Mouse (Mus musculus) forebrain, embryonic 10.5 days (tissue): ENCODE measurements around the gene Serhl. TPM values are rescaled to one million over a fixed set of nuclear protein-coding genes. Genes with fewer than 3 reads are reported as not detected.
"Not testable (repeated sequence)": the region's sequence is repeated elsewhere in the genome, so short reads cannot be mapped to it uniquely, and the experiment has no call there.

ENCODE experiments used
- DNase-seq: peaks from one replicate; pipeline ENCODE4 v3.0.0-alpha.2; 2017; ENCODE audit warnings: low spot score; ENCODE audit errors: extremely low spot score
- H3K27ac ChIP-seq: fragments of 300-500 bp; sonication (generic); 2 replicates; pipeline ENCODE4 v1.5.1; 2016; ENCODE audit warnings: mild to moderate bottlenecking
- H3K27me3 ChIP-seq: fragments of 300-500 bp; sonication (generic); 2 replicates; pipeline ENCODE4 v1.6.1; 2016; ENCODE audit warnings: mild to moderate bottlenecking; ENCODE audit not compliant: poor library complexity, severe bottlenecking
- H3K36me3 ChIP-seq: fragments of 300-500 bp; sonication (generic); replicated peaks from 2 replicates; pipeline ENCODE4 v1.6.1; 2016; ENCODE audit warnings: mild to moderate bottlenecking, moderate library complexity
- H3K4me1 ChIP-seq: fragments of 300-500 bp; sonication (generic); 2 replicates; pipeline ENCODE4 v1.6.1; 2016
- H3K4me3 ChIP-seq: fragments of 300-500 bp; sonication (generic); 2 replicates; pipeline ENCODE4 v1.5.1; 2016; ENCODE audit warnings: mild to moderate bottlenecking, moderate library complexity
- H3K9me3 ChIP-seq: fragments of 300-500 bp; sonication (generic); 2 replicates; pipeline ENCODE4 v1.6.1; 2016; ENCODE audit warnings: mild to moderate bottlenecking, moderate library complexity
- WGBS: fragments of 180-500 bp; shearing (Covaris S2); methylation state at CpG from one replicate; pipeline ENCODE4 v1.1.7; 2016; 5-methylcytosine and 5-hydroxymethylcytosine counted together
- polyA plus RNA-seq: library from polyadenylated mRNA; unstranded; fragments of >200 nt; fragmentation: Nextera tagmentation; extraction: Ambion mirVana; gene quantifications from 2 replicates; pipeline ENCODE4 v1.2.1, GENCODE M21; 2016

Gene Serhl
- polyA plus RNA-seq, 1 experiment from 2014 or later = 49.7 TPM

- H3K27ac ChIP-seq = peak overlapping the region; percentile 48; the same call in 1 of the 2 replicates
- peaks cover 39% of the 10 kb centered on the region for H3K4me1 ChIP-seq
- peaks cover 6% of the 10 kb centered on the region for H3K9me3 ChIP-seq
- DNase-seq = no peak
- 14% methylated on average over 5 of the region's 5 CpGs for WGBS
- H3K27me3 ChIP-seq = peaks cover 19% of the 10 kb centered on the region
- no peak overlapping the region for H3K4me3 ChIP-seq
- H3K36me3 ChIP-seq = no peaks in the 10 kb centered on the region
Measured at GRCm38 (mm10) chr15:83061689-83062088, 27.6 kb upstream of the Serhl start.

GRCm38 (mm10) chr15:83062582-83062981 is 26.7 kb upstream of the Serhl start:
- H3K27ac ChIP-seq, H3K4me3 ChIP-seq, H3K9me3 ChIP-seq, DNase-seq, H3K36me3 ChIP-seq: not testable (repeated sequence)
- Histone ChIP-seq H3K27me3 (peaks cover 10% of the 10 kb centered on the region), H3K4me1 (peaks cover 30% of the 10 kb centered on the region)
- WGBS = 87% methylated on average over 2 of the region's 2 CpGs

GRCm38 (mm10) chr15:83065543-83065942 is 23.8 kb upstream of the Serhl start:
- Histone ChIP-seq H3K36me3 (no peaks in the 10 kb centered on the region), H3K4me3 (no peak overlapping the region), H3K27ac (no peak overlapping the region), H3K27me3 (no peaks in the 10 kb centered on the region), H3K4me1 (peaks cover 13% of the 10 kb centered on the region), H3K9me3 (no peaks in the 10 kb centered on the region)
- no peak for DNase-seq
- WGBS = 83% methylated on average over 4 of the region's 4 CpGs

GRCm38 (mm10) chr15:83068270-83068669 is 21.0 kb upstream of the Serhl start:
- H3K9me3 ChIP-seq = no peaks in the 10 kb centered on the region
- H3K27ac ChIP-seq = no peak overlapping the region
- H3K36me3 ChIP-seq = no peaks in the 10 kb centered on the region
- H3K27me3 ChIP-seq = no peaks in the 10 kb centered on the region
- 92% methylated on average over 5 of the region's 5 CpGs for WGBS
- DNase-seq = no peak
- no peak overlapping the region for H3K4me3 ChIP-seq
- no peaks in the 10 kb centered on the region for H3K4me1 ChIP-seq

GRCm38 (mm10) chr15:83070942-83071341 is 18.4 kb upstream of the Serhl start:
- no peaks in the 10 kb centered on the region for H3K36me3 ChIP-seq
- no peak for DNase-seq
- H3K9me3 ChIP-seq = no peaks in the 10 kb centered on the region
- 85% methylated on average over 3 of the region's 3 CpGs for WGBS
- H3K27me3 ChIP-seq = no peaks in the 10 kb centered on the region; the same call in 1 of the 2 replicates
- H3K4me3 ChIP-seq = no peak overlapping the region
- H3K4me1 ChIP-seq = peaks cover under 1% of the 10 kb centered on the region; the same call in 1 of the 2 replicates
- H3K27ac ChIP-seq = no peak overlapping the region

GRCm38 (mm10) chr15:83071752-83072151 is 17.6 kb upstream of the Serhl start:
- Histone ChIP-seq H3K36me3 (no peaks in the 10 kb centered on the region), H3K27ac (no peak overlapping the region), H3K4me3 (no peak overlapping the region), H3K9me3 (no peaks in the 10 kb centered on the region), H3K27me3 (no peaks in the 10 kb centered on the region; the same call in 1 of the 2 replicates), H3K4me1 (peaks cover 7% of the 10 kb centered on the region; the same call in 1 of the 2 replicates)
- 85% methylated on average over 5 of the region's 5 CpGs for WGBS
- DNase-seq = no peak

GRCm38 (mm10) chr15:83074179-83074578 is 15.1 kb upstream of the Serhl start:
- Histone ChIP-seq H3K9me3 (no peaks in the 10 kb centered on the region), H3K27ac (no peak overlapping the region), H3K4me3 (no peak overlapping the region), H3K27me3 (no peaks in the 10 kb centered on the region; the same call in 1 of the 2 replicates), H3K36me3 (no peaks in the 10 kb centered on the region), H3K4me1 (peaks cover 7% of the 10 kb centered on the region; the same call in 1 of the 2 replicates)
- no peak for DNase-seq
- WGBS = 82% methylated on average over 4 of the region's 4 CpGs

GRCm38 (mm10) chr15:83075607-83076525 is 13.4 kb upstream of the Serhl start:
- WGBS = 74% methylated on average over 27 of the region's 27 CpGs
- H3K4me1 ChIP-seq = peaks cover 7% of the 10 kb centered on the region; the same call in 1 of the 2 replicates
- no peak overlapping the region for H3K4me3 ChIP-seq
- H3K27ac ChIP-seq = no peak overlapping the region
- no peak for DNase-seq
- H3K36me3 ChIP-seq = no peaks in the 10 kb centered on the region
- no peaks in the 10 kb centered on the region; the same call in 1 of the 2 replicates for H3K27me3 ChIP-seq
- no peaks in the 10 kb centered on the region for H3K9me3 ChIP-seq

GRCm38 (mm10) chr15:83083530-83083929 is 5.8 kb upstream of the Serhl start:
- 75% methylated on average over 5 of the region's 5 CpGs for WGBS
- peaks cover 36% of the 10 kb centered on the region for H3K27me3 ChIP-seq
- H3K9me3 ChIP-seq = no peaks in the 10 kb centered on the region
- peaks cover 27% of the 10 kb centered on the region for H3K4me1 ChIP-seq
- H3K4me3 ChIP-seq = no peak overlapping the region
- no peaks in the 10 kb centered on the region for H3K36me3 ChIP-seq
- DNase-seq = no peak
- no peak overlapping the region for H3K27ac ChIP-seq

GRCm38 (mm10) chr15:83084022-83084640 is 5.2 kb upstream of the Serhl start:
- H3K4me1 ChIP-seq = peaks cover 33% of the 10 kb centered on the region
- H3K9me3 ChIP-seq = no peaks in the 10 kb centered on the region
- H3K4me3 ChIP-seq = no peak overlapping the region
- H3K27me3 ChIP-seq = peaks cover 42% of the 10 kb centered on the region
- H3K36me3 ChIP-seq = no peaks in the 10 kb centered on the region
- H3K27ac ChIP-seq = no peak overlapping the region
- no peak for DNase-seq
- WGBS = 75% methylated on average over 13 of the region's 13 CpGs

GRCm38 (mm10) chr15:83085901-83086300 is 3.4 kb upstream of the Serhl start:
- DNase-seq = no peak
- no peaks in the 10 kb centered on the region for H3K36me3 ChIP-seq
- H3K4me1 ChIP-seq = peaks cover 40% of the 10 kb centered on the region
- H3K9me3 ChIP-seq = no peaks in the 10 kb centered on the region
- 35% methylated on average over 7 of the region's 7 CpGs for WGBS
- peaks cover 59% of the 10 kb centered on the region for H3K27me3 ChIP-seq
- no peak overlapping the region for H3K27ac ChIP-seq
- H3K4me3 ChIP-seq = no peak overlapping the region

- Histone ChIP-seq H3K9me3 (no peaks in the 10 kb centered on the region), H3K4me1 (peaks cover 40% of the 10 kb centered on the region), H3K36me3 (no peaks in the 10 kb centered on the region), H3K4me3 (no peak overlapping the region), H3K27me3 (peaks cover 63% of the 10 kb centered on the region), H3K27ac (no peak overlapping the region)
- no peak for DNase-seq
- 85% methylated on average over 13 of the region's 13 CpGs for WGBS
Measured at GRCm38 (mm10) chr15:83086636-83087328, 2.5 kb upstream of the Serhl start.
